Mouse (Mus musculus): Measurements from ENCODE around the gene Ift172. TPM values are rescaled to one million over a fixed set of nuclear protein-coding genes. Genes with fewer than 3 reads are reported as not detected.
A peak's percentile ranks its signal among the peaks of the same experiment; 100 is the strongest.

The Ift172 gene
- total and polyA plus RNA-seq, 3 experiments = 15.3 to 21.8 TPM; not detected in 1

GRCm38 (mm10) chr5:31326850-31327249, 35.9 kb upstream of the Ift172 start:
- H3K4me3 ChIP-seq (ENCODE audit: control insufficient read depth in 1 of 2, insufficient read depth in 1 of 2, low read depth in 2 of 2, low read length in 2 of 2) = no peak overlapping the region
- no peaks in the 10 kb centered on the region for H3K9me3 ChIP-seq (replicated peaks; ENCODE audit: insufficient read depth, low read length)
- H3K27ac ChIP-seq (ENCODE audit: control insufficient read depth, low read depth, low read length) = no peak overlapping the region
- DNase-seq (ENCODE audit: low read depth, low spot score) = no peak
- H3K27me3 ChIP-seq (ENCODE audit: control insufficient read depth in 1 of 2, insufficient read depth in 2 of 2, low read length in 2 of 2) = no peaks in the 10 kb centered on the region; a peak in 2 of 4 replicates
- no peak for TF ChIP-seq ZC3H11A (IDR thresholded peaks at IDR 0.05; ENCODE audit: low read depth, low read length)
- no peak for TF ChIP-seq EP300 (IDR thresholded peaks at IDR 0.05; ENCODE audit: low read depth in 1 of 2, low read length in 2 of 2)
- peak; percentile 21 to 29 (median 24); a peak in 4 of 6 replicates for TF ChIP-seq CTCF (IDR thresholded peaks at IDR 0.05 in 2 of 3, conservative IDR thresholded peaks at IDR 0.05 in 1 of 3; ENCODE audit: control insufficient read depth in 1 of 3, insufficient read depth in 1 of 3, low read depth in 2 of 3, low read length in 3 of 3, poor library complexity in 1 of 3, severe bottlenecking in 1 of 3)
- TF ChIP-seq RAD21 (IDR thresholded peaks at IDR 0.05; ENCODE audit: low read depth, low read length) = peak; percentile 6; the same call in 1 of the 2 replicates
- no peak for TF ChIP-seq NRF1 (IDR thresholded peaks at IDR 0.05; ENCODE audit: insufficient read depth, low read depth, low read length, poor library complexity, severe bottlenecking)
- no peaks in the 10 kb centered on the region for H3K36me3 ChIP-seq (ENCODE audit: control insufficient read depth in 1 of 2, insufficient read depth in 2 of 2, low read length in 2 of 2)
- no peaks in the 10 kb centered on the region for H3K79me2 ChIP-seq (ENCODE audit: control insufficient read depth, insufficient read depth, low read length, poor library complexity)
- no peaks in the 10 kb centered on the region for H3K4me1 ChIP-seq (ENCODE audit: control insufficient read depth in 1 of 2, insufficient read depth in 2 of 2, low read length in 2 of 2)
- no peak overlapping the region for H3K9ac ChIP-seq (ENCODE audit: control insufficient read depth, low read depth, low read length, poor library complexity, severe bottlenecking)

- DNase-seq (ENCODE audit: low read depth, low spot score) = no peak
- Histone ChIP-seq H3K27ac (ENCODE audit: control insufficient read depth, low read depth, low read length) (no peak overlapping the region), H3K9me3 (replicated peaks; ENCODE audit: insufficient read depth, low read length) (no peaks in the 10 kb centered on the region), H3K27me3 (ENCODE audit: control insufficient read depth in 1 of 2, insufficient read depth in 2 of 2, low read length in 2 of 2) (no peaks in the 10 kb centered on the region; a peak in 2 of 4 replicates), H3K36me3 (ENCODE audit: control insufficient read depth in 1 of 2, insufficient read depth in 2 of 2, low read length in 2 of 2) (no peaks in the 10 kb centered on the region), H3K9ac (ENCODE audit: control insufficient read depth, low read depth, low read length, poor library complexity, severe bottlenecking) (no peak overlapping the region), H3K4me1 (ENCODE audit: control insufficient read depth in 1 of 2, insufficient read depth in 2 of 2, low read length in 2 of 2) (no peaks in the 10 kb centered on the region), H3K79me2 (ENCODE audit: control insufficient read depth, insufficient read depth, low read length, poor library complexity) (no peaks in the 10 kb centered on the region), H3K4me3 (ENCODE audit: control insufficient read depth in 1 of 2, insufficient read depth in 1 of 2, low read depth in 2 of 2, low read length in 2 of 2) (no peak overlapping the region)
- TF ChIP-seq MYC (IDR thresholded peaks at IDR 0.05; ENCODE audit: low read depth, low read length) (no peak), BHLHE40 (IDR thresholded peaks at IDR 0.05; ENCODE audit: borderline replicate concordance, low read depth, low read length) (no peak), NELFE (IDR thresholded peaks at IDR 0.05; ENCODE audit: low read depth, low read length) (no peak), MAX (IDR thresholded peaks at IDR 0.05; ENCODE audit: low read length) (no peak), ELF1 (IDR thresholded peaks at IDR 0.05; ENCODE audit: low read depth, low read length) (no peak), TBP (IDR thresholded peaks at IDR 0.05; ENCODE audit: low read depth, low read length) (no peak), CTCF (IDR thresholded peaks at IDR 0.05 in 2 of 3, conservative IDR thresholded peaks at IDR 0.05 in 1 of 3; ENCODE audit: control insufficient read depth in 1 of 3, insufficient read depth in 1 of 3, low read depth in 2 of 3, low read length in 3 of 3, poor library complexity in 1 of 3, severe bottlenecking in 1 of 3) (no peak), MAFK (IDR thresholded peaks at IDR 0.05; ENCODE audit: borderline replicate concordance, low read depth, low read length) (no peak)
Observed at GRCm38 (mm10) chr5:31324085-31324484, 33.2 kb upstream of the Ift172 start.

- Histone ChIP-seq H3K27ac (ENCODE audit: control insufficient read depth, low read depth, low read length) (no peak overlapping the region), H3K9ac (ENCODE audit: control insufficient read depth, low read depth, low read length, poor library complexity, severe bottlenecking) (no peak overlapping the region), H3K79me2 (ENCODE audit: control insufficient read depth, insufficient read depth, low read length, poor library complexity) (no peaks in the 10 kb centered on the region), H3K9me3 (replicated peaks; ENCODE audit: insufficient read depth, low read length) (no peaks in the 10 kb centered on the region), H3K4me3 (ENCODE audit: control insufficient read depth in 1 of 2, insufficient read depth in 1 of 2, low read depth in 2 of 2, low read length in 2 of 2) (no peak overlapping the region), H3K36me3 (ENCODE audit: control insufficient read depth in 1 of 2, insufficient read depth in 2 of 2, low read length in 2 of 2) (no peaks in the 10 kb centered on the region), H3K4me1 (ENCODE audit: control insufficient read depth in 1 of 2, insufficient read depth in 2 of 2, low read length in 2 of 2) (no peaks in the 10 kb centered on the region), H3K27me3 (ENCODE audit: control insufficient read depth in 1 of 2, insufficient read depth in 2 of 2, low read length in 2 of 2) (no peaks in the 10 kb centered on the region; a peak in 2 of 4 replicates)
- TF ChIP-seq ZKSCAN1 (IDR thresholded peaks at IDR 0.05; ENCODE audit: low read depth, low read length) = no peak
- no peak for TF ChIP-seq TAL1 (IDR thresholded peaks at IDR 0.05; ENCODE audit: low read length)
- TF ChIP-seq ELF1 (IDR thresholded peaks at IDR 0.05; ENCODE audit: low read depth, low read length) = no peak
- TF ChIP-seq TBP (IDR thresholded peaks at IDR 0.05; ENCODE audit: low read depth, low read length) = no peak
- TF ChIP-seq POLR2AphosphoS5 (IDR thresholded peaks at IDR 0.05; ENCODE audit: borderline replicate concordance, low read depth, low read length) = no peak
- TF ChIP-seq MYC (IDR thresholded peaks at IDR 0.05; ENCODE audit: low read depth, low read length) = no peak
- TF ChIP-seq NELFE (IDR thresholded peaks at IDR 0.05; ENCODE audit: low read depth, low read length) = no peak
- no peak for TF ChIP-seq BHLHE40 (IDR thresholded peaks at IDR 0.05; ENCODE audit: borderline replicate concordance, low read depth, low read length)
- TF ChIP-seq SIN3A (IDR thresholded peaks at IDR 0.05; ENCODE audit: low read length) = no peak
- TF ChIP-seq KAT2A (conservative IDR thresholded peaks at IDR 0.05; ENCODE audit: low read depth, low read length) = no peak
- TF ChIP-seq CTCF (IDR thresholded peaks at IDR 0.05 in 2 of 3, conservative IDR thresholded peaks at IDR 0.05 in 1 of 3; ENCODE audit: control insufficient read depth in 1 of 3, insufficient read depth in 1 of 3, low read depth in 2 of 3, low read length in 3 of 3, poor library complexity in 1 of 3, severe bottlenecking in 1 of 3) = no peak
- no peak for TF ChIP-seq MYB (IDR thresholded peaks at IDR 0.05; ENCODE audit: low read depth, low read length)
- TF ChIP-seq GABPA (IDR thresholded peaks at IDR 0.05; ENCODE audit: low read depth, low read length) = no peak
- TF ChIP-seq RCOR1 (IDR thresholded peaks at IDR 0.05; ENCODE audit: low read depth, low read length) = no peak
- TF ChIP-seq MEF2A (IDR thresholded peaks at IDR 0.05; ENCODE audit: extremely low read depth, insufficient replicate concordance, low read depth, low read length, poor library complexity, severe bottlenecking) = no peak
- no peak for TF ChIP-seq ZMIZ1 (IDR thresholded peaks at IDR 0.05; ENCODE audit: low read depth, low read length)
- no peak for DNase-seq (ENCODE audit: low read depth, low spot score)
Observed at GRCm38 (mm10) chr5:31322776-31323175, 31.9 kb upstream of the Ift172 start.
